Mouse (Mus musculus): Measurements from ENCODE around the gene Olfr1137.

Gene Olfr1137

DNA sequence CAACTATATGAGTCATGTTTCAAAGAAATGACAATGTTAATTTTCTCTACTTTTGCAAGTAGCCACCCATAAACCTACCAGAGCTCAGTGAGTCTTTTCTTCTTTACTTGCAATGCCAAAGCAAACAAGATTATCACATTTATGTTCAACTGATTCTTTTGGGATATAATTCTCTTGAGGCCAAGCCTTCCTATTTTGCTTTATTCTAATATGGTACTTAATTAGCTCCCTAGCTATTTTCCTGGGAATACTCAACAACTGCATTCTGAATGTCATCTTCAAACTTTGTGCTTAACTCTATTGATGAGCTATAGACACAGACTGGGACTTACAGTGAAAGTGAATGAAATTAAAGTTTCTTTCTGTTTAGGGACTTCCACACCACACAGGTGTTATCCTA, at the start of gene Olfr1137:
Gene Olfr1137, minus strand, starts transcription at position 101 of the 400 bp plus-strand sequence.
- DNase-seq (ENCODE audit: low spot score in 2 of 2): no peak

DNA sequence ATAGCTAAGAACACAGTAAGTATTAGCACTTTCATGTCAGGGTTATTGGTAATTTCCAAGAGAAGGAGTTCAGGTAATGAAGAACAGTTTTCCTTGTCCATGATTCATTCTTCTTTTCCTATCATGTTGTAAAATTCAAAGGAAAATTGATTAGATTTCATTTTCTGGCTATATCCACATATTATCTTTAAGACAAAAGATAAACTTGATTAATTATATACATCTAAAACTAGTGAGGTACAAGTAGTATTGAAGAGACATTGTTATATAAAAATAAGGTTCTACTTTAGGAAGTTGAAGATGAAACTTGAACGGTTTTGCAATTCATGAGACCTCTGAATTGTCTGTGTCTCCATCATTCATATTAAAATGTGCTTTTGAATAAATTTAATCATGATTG, 40.9 kb upstream of the Olfr1137 start, which contains the start of gene Olfr1141:
Gene Olfr1141, minus strand, starts transcription at position 101 of the 400 bp plus-strand sequence.
- DNase-seq (ENCODE audit: low spot score in 2 of 2): no peak

DNA sequence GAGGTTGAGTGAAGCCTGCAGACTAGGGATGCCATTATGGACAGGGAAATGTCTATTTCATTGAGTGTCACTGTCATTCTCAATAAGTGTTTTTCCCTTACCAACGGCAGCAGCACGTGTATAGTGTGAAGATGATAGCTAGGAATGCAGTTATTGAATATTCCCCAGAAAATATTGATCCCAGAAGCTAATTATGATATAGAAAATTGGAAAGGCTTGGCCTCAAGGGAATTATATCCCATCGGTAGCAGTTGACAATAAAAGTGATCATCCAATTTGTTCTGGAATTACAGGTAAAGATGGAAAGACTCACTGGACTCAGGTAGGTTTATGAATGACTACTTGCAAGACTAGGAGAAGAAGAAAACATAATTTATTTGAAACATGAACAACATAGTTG, 30.5 kb upstream of the Olfr1137 start, which contains the start of gene Olfr1140:
Gene Olfr1140, plus strand, starts transcription at position 301 of the 400 bp plus-strand sequence.
- DNase-seq (ENCODE audit: low spot score in 2 of 2): no peak

DNA sequence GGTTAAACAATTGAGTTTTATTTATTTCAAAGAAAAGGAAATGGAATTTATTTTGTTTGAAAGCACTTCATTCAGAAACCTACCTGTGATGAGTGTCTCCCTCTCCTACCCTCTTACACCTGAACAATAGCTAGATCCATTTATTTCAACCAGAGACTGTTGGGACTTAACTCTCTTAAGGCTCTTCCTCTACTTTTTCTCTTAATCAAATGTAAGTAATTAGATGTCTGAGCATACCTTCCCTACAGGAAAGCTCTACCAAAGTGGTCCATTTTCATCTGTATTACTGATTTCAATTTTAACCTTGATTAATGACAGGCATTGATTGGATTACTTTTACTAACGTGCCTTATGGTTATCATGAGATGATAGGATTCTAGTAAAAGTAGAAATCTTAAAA, 26.9 kb upstream of the Olfr1137 start, which contains the start of gene Olfr1138:
Gene Olfr1138, minus strand, starts transcription at position 101 of the 400 bp plus-strand sequence.
- no peak for DNase-seq (ENCODE audit: low spot score in 2 of 2)

DNA sequence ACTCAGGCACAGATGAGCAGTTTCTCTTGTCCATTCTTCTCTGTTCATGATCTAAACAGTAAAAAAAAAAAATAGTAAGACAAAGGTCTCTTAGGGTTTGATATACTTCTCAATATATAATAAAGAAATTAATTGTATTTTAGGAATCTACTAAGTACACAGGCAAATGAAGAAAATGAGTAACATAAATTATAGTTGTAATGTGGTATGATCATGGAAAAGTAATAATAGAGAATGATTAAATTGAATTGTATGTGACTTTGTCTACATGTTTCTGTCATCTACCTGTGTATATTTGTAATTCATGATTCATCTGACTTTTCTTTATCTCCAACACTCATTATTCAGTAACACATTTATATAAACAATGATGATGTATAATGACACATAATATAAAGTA, 19.1 kb downstream of the Olfr1137 start, which contains the start of gene Olfr1136:
Gene Olfr1136, minus strand, starts transcription at position 101 of the 400 bp plus-strand sequence.
- DNase-seq (ENCODE audit: low spot score in 2 of 2): no peak

DNA sequence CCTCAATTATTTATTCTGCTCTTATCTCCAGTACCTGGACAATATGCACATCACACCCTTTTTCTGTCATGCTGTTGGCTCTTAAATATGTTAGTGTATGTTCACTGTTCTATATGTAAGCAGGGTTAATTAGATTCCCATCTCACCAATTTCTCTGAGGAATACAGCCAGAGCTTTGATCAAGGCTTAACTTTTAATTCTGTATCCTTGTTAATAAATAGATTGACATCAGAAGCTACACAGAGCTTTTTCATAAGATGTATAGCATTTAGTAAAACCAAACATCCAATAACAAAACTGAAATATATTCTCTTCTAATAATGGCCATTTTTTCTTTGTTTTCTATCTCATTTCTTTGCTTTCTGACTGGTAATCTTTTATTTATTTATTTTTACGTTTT, 39.4 kb downstream of the Olfr1137 start, which contains the start of gene Olfr1135:
Gene Olfr1135, minus strand, starts transcription at position 101 of the 400 bp plus-strand sequence.
- no peak for DNase-seq (ENCODE audit: low spot score in 2 of 2)
